Mouse (Mus musculus) layer of hippocampus, adult 9-10 months (tissue): Measurements from ENCODE around the gene Gm20826.
"Not testable (repeated sequence)": the region's sequence is repeated elsewhere in the genome, so short reads cannot be mapped to it uniquely, and the experiment has no call there.

Source experiments
- DNase-seq: peaks from one replicate; pipeline ENCODE4 v3.0.0; 2022; ENCODE audit warnings: low spot score

The Gm20826 gene

DNA sequence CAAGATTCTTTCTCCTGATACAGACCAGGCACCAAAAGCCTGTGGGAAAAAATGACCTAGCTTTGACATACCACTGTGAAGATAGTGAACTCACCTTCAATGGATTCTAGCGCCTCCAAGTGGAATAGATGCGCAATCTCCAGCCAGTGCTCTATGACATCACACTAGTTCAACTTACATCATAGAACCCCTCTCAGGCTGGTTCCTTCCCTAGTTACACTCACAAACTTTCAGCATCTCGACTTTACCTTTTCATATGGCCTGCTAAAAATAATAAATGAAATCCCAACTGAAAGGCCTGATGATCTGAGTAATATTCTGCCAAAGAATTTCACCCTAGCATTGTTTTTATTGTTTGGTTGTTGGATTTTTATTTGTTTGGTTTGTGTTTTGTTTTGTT, at the start of gene Gm20826:
Gene Gm20826, minus strand, starts transcription at position 101 of the 400 bp plus-strand sequence.
- DNase-seq = not testable (repeated sequence)
